Mouse (Mus musculus) neural tube, embryonic 10.5 days (tissue): ENCODE results near the gene Gm3839.
"Not testable (repeated sequence)": the region's sequence is repeated elsewhere in the genome, so short reads cannot be mapped to it uniquely, and the experiment has no call there.

Source experiments
- DNase-seq: peaks from one replicate; pipeline ENCODE4 v3.0.0-alpha.2; 2017; ENCODE audit warnings: low spot score; ENCODE audit errors: extremely low spot score

Gene Gm3839

DNA sequence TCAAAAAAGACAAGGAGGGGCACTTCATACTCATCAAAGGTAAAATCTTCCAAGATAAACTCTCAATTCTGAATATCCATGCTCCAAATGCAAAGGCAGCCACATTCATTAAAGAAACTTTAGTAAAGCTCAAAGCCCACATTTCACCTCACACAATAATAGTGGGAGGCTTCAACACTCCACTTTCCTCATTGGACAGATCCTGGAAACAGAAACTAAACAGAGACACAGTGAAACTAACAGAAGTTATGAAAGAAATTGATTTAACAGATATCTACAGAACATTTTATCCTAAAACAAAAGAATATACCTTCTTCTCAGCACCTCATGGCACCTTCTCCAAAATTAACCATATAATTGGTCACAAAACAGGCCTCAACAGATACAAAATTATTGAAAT is at the start of gene Gm3839:
Gene Gm3839 (minus strand): TSS at position 101 of the 400 bp plus-strand sequence.
- not testable (repeated sequence) for DNase-seq

GRCm38 (mm10) chr14:11405661-11406060 is 49.1 kb upstream of the Gm3839 start:
- DNase-seq, result no peak

DNA sequence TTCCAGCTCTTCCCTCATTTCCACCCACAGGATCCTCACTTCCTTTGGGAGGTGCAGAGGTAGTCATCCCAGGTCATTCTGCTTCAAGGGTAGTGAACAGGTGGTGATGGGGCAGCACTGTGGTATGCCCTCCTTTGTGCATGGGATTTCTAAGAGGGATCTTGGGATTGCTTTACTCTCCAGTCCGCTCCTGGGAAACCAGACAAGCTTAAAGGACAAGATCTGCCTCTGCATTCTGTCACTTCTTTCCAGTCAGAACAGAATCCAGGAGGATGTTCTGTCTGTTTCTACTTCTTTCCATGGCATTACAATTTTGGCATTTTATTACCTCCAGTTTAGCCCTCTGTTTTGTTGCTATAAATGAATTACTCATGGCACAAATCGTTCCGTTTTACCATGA is 21.3 kb upstream of the Gm3839 start:
- DNase-seq, result no peak

DNA sequence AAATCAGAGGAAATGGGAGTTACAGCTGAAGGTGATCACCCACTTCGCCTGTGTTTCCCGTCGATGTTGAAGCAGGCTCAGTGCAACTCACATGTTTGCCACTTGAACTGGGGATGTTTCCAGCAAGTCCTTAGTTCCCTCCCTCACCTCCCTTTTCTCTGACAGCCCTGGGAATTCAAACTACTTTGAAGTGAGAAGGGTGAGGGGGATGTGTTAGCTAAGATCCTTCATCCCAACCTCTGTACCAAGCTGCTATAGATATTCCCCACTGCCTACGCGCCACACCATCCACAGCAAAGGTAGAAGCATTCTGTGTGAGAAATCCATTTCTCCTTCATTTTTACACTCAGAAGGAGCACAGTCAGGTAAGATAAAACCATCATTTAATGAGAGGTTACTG is 18.7 kb upstream of the Gm3839 start:
- DNase-seq, result no peak

- DNase-seq, result no peak
These were observed 10.4 kb downstream of the Gm3839 start for GRCm38 (mm10) chr14:11346086-11346485.

DNA sequence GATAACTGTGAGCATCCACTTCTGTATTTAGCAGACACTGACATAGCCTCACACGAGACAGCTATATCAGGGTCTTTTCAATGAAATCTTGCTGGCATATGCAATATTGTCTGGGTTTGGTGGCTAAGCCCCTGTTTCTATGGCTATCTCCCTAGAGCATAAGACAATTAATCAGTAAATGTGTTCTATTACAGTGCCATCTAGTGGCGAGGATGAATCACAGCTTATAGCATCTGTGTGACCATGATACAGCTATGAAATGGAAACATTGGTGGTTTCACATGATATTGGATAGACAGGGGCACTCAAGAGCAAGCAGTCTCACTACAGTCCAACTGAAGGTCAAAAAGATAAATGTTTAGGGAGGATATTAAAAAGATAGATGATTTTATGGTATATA is 26.5 kb downstream of the Gm3839 start:
- no peak for DNase-seq

- DNase-seq, result no peak
These were observed 49.4 kb downstream of the Gm3839 start for GRCm38 (mm10) chr14:11307079-11307478.

- DNase-seq, result not testable (repeated sequence)
These were observed 68.6 kb downstream of the Gm3839 start for GRCm38 (mm10) chr14:11287956-11288355.

DNA sequence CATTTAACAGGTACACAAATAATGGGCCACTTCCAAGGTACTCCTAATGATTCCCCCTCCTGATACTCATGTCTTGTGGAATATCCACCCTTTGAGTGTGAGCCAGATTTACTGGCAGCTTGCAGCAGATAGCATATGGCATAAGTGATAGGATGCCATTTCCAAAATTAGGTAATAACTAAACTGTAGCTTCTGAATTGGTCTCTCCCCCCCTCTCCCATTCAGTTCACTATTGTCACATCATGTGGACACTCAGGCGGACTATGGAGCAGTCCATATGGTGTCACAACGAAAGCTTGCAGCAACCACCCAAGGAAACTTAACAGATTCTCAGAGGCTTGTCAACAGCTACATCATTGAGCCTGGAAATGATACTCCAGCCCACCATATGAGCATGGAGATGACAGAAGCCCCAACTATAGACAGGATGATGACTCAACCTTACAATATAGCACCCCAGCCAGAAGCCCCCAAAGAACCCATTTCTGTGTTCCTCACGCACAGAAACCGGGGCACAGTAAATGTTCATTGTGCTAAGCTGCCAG is 99.3 kb downstream of the Gm3839 start:
- no peak for DNase-seq

GRCm38 (mm10) chr14:11248053-11248452 is 108.5 kb downstream of the Gm3839 start:
- DNase-seq, result no peak

DNA sequence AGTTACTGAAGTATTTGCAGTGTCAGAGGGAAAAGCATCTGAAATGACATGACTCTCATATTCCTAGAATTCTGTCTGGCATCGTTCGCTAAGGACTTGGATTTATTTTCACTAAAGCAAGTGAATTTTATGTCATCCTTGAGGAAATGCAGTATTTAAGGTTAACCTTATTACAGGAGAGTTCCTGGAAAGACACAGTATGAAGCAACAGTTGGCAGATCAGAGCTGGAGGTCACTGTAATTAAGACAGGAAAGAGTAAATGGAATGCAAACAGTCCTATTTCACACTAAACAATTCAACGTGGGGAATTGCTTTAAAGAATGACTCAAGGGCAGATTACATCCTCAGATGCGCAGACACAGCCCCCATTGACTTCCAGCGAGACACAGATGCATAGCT is 112.0 kb downstream of the Gm3839 start:
- DNase-seq, result no peak

GRCm38 (mm10) chr14:11232086-11232485 is 124.4 kb downstream of the Gm3839 start:
- no peak for DNase-seq
